Mouse (Mus musculus) olfactory bulb, adult 2 months (tissue): ENCODE measurements at regions not wholly inside any gene's neighbourhood (a gene's known extent, or its start where the extent isn't known, plus 50 kb on each side); places are given as distances from the start of the nearest gene placed in this dataset.

Source experiments
- CTCF ChIP-seq: fragments of 200-500 bp; IDR thresholded peaks from 2 replicates; pipeline ENCODE4 v1.5.1; 2012; ENCODE audit warnings: low read depth, mild to moderate bottlenecking, low read length, moderate library complexity; ENCODE audit not compliant: insufficient read depth
- POLR2A ChIP-seq: fragments of 200-500 bp; IDR thresholded peaks from 2 replicates; pipeline ENCODE4 v1.6.1; 2012; ENCODE audit warnings: mild to moderate bottlenecking, low read depth, low read length, moderate library complexity; ENCODE audit not compliant: insufficient read depth

- TF ChIP-seq POLR2A, result no peak
- no peak for TF ChIP-seq CTCF
Observed at GRCm38 (mm10) chr8:26595431-26596018, 381.6 kb upstream of the Zfp703 start.
